Mouse (Mus musculus) cerebral cortex, adult 2 months (tissue): ENCODE measurements around the gene Iqgap1.

Experiments used
- WGBS: fragments of 180-500 bp; shearing (Covaris S2); methylation state at CpG from one replicate; pipeline ENCODE4 v1.1.7; 2018; 5-methylcytosine and 5-hydroxymethylcytosine counted together

Iqgap1 gene

DNA sequence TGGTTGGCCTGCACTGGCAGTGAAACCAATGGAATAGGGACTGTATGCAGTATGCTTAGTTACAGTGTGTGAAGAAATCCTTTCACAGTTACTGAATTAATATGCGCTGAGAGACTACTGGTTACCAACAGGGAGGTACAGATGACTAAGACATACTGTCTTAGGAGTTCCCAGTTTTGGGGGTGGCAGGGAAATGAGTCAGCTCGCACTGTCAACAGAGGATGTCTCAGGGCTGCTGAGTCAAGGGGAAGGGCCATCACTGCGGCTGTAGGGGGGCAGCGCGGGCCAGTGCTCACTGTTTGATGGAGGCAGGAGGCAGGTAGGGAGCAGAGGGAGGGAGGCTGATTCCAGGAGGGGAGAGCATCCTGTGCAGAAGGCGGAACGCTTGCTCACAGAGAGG lies 110.5 kb downstream of the Iqgap1 start:
- WGBS = 62% methylated on average over 7 of the region's 7 CpGs

DNA sequence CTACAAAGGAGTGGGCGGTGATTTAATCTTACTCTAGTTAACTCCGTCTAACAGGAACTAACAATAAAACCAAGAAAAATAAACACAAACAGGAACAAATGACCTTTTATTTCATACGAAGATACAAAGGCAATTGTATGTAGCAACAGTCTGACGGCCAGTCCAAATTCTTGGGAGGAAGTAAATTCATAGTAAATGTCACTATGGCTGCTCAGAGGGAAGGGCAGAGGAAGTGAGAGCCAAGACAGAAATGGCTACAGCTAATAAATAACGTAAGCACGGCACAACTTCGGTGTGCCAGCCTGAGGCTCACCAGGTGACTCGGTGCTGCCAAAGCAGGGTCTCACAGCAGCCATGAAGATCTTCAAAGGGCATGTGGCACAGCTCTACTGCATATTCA lies 114.3 kb downstream of the Iqgap1 start:
- 65% methylated on average over 8 of the region's 8 CpGs for WGBS

DNA sequence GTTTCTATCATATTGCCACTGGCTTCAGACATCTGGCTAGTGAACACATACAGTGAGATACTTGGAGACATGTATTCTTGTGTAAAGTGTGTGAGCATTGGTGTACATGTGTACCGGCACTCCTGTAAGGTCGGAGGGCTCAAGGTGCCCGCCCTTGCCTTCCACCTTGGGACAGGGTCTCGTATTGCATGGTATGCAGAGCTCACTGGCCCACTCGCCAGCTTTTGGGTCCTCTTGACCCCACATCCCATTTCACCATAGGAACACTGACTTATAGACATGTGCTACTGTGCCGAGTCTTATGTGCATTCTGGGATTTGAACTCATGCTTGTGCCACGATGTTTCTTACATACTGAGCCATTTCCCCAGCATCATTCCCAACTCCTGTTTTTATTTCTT lies 115.4 kb downstream of the Iqgap1 start:
- 95% methylated on average over 7 of the region's 7 CpGs for WGBS

DNA sequence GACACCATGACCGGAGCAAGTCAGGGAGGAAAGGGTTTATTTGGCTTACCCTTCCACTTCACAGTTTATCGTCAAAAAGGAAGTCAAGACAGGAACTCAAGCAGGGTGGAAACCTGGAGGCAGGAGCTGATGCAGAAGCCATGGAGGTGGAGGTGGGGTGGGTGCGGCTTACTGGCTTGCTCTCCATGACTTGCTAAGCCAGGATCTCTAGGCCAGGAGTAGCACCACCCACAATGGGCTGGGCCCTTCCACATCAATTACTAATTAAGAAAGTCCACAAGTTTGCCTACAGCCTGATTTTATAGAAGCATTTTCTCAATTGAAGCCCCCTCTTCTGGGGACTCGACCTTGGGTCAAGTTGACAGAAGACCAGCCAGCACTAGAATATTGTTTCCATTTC lies 121.7 kb downstream of the Iqgap1 start:
- WGBS = 81% methylated on average over 4 of the region's 4 CpGs

DNA sequence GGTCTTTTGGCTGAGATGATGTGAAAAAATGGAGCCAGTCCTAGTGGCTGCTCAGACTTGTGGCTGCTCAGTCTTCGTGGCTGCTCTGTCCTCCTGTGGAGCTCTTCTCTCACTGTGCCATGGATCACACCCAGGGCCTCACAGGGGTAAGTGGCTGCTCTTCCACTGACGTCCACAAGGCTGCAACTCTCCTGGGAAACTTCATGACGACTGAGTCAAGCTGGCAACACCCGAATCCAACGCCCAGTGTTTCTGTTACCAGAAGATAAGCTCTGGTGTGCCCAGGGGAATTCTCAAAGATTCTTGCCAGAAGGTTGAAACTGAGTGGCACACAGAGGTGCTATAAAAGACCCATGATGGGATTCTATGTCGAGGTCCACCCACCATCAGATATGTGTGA lies 123.3 kb downstream of the Iqgap1 start:
- 77% methylated on average over 6 of the region's 6 CpGs for WGBS

DNA sequence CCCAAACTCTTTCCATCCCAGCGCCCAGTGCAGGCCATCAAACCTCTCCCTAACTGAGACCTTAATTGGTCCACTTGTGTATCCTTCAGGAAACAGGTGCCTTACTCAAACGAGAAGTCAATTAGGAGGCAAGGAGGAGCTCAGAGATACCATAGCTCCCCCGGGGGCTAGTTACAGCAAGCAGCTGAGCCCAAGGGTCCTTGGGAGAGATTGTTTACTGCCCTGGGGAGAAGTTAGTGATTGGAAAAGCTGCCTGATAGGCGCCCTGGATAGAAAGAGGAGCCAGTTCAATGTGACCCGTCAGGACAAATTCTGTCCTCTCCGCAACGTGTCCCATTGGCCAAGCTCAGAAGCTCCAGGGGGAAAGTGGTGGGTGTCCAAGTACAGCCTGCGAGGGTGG lies 126.1 kb downstream of the Iqgap1 start:
- WGBS = 84% methylated on average over 8 of the region's 8 CpGs

DNA sequence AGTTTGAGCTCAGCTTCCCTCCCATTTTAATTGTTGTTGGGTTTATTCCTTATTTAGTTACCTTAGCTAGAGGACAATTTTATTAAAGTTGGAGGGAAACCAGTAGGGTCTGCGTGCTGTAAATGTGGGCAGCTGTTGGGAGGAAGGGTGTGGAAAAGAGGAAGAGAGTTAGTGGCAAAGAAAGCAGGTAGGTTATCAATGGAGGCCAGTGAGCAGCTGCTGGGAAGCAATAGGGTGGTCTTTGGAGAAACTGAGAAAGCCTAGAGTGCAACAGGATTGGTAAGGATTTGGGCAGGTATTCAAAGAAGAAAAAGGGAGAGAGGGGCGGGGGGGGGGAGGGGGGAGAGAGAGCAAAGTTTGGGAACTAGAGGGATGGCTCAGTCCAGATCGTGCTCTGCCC lies 126.8 kb downstream of the Iqgap1 start:
- WGBS = 90% methylated on average over 3 of the region's 3 CpGs

DNA sequence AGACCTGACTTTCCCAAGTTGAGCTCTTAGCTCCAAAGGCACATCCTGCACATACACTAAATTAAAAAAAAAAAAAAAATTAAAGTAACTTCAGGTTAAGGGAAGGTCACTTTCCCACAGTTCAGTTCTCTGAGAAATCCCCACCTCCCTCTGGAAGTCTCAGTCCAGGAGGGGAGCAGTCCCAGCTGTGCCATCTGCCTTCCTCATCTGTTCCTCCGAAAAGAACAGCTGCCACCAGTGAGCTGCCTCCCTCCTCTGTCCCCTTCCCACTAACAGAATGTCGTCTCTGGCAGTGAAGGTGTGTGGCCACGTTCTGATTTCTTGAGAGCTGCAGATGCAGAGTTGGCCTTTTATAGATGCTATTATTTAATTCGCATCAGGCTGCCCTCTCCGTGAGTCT lies 127.9 kb downstream of the Iqgap1 start:
- 69% methylated on average over 5 of the region's 5 CpGs for WGBS

DNA sequence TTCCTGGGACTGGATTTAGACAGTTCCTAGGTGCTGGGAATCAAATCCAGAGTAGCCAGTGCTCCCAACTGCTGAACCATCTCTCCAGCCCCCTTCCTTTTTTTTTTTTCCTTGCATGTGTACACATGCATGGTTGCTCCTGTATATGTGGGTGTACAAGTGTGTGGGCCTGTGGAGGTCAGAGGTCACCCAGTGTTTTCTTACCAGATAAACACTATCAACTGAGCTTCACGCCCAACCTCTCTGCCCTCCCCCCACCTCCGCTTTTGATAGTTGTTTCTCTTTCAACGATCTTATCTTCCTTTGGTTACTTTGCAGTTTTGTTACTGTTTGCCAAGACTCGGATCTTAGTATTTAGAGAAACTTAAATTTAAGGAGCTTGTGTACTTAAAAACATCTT lies 128.9 kb downstream of the Iqgap1 start:
- WGBS = 77% methylated on average over 4 of the region's 4 CpGs

DNA sequence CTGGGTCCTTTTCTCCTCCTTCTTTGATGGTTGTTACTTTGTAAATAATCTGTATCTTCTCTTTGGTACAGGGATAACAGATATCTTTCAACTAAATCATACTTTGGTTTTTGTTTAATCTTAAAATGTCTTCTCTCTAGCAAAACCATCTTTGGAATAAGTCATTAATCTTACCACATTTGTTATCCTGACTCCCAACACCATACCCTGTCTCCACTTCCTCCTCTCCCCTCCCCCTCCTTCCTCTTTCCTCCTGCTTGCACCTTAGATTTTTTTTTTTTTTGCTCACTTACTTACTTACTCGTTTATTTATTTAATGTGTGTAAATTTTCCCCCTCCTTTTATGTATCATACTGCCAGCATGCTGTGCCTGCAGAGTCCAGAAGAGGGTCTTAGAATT lies 129.4 kb downstream of the Iqgap1 start:
- 45% methylated on average over 1 of the region's 1 CpGs for WGBS

DNA sequence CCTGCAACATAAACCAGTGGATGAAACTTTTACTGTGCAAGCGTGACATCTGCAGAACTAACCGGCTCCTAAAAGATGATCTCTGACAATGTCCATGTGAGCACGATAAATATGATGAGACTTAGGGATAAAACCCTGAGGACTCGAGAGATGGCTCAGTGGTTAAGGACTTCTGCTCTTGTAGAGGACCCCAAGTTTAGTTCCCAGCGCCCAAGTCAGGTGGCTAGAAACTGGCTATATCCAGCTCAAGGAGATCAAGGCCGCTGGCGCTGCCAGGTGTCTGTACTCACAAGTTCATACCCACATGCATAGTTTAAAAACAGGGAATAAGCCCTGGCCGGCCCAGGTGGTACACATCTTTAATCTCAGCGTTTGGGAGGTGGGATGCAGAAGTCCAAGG lies 133.3 kb downstream of the Iqgap1 start:
- WGBS = 96% methylated on average over 9 of the region's 9 CpGs

DNA sequence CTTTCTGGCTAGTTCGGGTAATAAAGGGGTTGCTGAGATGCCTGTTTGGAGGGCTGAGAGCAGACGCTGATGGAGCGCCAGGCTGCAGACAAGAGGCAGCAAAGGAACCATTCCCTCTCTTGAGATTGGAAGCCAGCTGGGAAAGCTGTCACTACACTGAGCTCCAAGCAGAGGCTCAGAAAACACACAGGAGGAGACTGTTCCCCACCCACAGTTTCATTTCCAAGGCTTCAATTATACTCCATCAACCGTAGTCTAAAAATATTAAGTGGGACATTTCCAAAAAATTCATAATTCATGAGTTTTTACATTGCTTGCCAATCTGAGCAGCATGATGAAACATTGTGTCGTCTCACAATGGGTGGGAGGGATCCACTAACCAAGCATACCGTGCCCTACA lies 134.6 kb downstream of the Iqgap1 start:
- WGBS = 27% methylated on average over 6 of the region's 6 CpGs

DNA sequence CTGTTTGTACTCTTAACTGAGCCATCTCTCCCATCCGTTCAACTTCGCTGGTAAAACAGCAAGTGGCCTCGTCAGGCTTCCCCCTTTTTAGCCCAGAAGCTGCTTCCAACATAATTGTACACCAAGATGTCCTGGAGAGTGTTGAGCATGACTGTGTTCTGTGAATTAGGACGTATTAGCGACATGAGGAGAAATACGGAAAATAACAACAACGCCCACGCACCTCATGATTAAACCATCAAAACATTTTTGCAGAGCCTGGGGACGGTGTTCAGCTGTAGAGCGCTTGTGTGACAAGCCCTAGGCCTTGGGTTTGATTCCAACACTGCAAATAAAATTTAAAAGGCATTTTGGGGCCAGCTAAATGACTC lies 136.6 kb downstream of the Iqgap1 start:
- 21% methylated on average over 10 of the region's 10 CpGs for WGBS

DNA sequence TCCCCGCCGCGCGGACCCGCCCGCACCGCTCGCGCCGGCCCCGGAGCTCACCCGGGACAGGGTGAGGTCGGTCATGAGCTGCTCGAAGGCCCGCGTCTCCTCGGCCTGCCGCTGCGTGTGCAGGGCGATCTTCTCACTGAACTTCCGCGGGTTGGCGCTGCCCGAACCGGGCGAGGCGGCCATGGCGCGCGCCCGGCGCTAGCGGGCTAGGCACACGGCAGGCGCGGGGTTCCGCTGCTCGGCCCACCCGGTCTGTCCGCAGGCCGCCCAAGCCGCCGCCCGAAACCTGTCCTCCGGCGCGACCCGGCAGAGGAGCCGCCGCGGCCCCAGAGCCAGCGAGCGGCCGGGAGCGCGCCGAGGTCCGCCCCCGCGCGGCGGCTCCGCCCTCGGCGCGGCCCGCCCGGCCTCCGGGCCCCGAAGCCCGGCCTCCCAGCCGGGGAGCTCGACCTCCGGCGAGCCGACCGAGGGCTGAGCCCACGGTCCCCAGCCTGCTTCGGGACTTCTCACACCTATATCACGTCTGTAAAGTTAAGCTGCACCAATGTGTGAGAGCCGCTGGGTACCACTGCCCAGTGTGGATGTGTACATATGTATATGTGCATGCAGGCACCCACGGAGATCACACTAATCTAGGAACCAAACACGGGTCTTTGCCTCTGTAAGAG lies 137.1 kb downstream of the Iqgap1 start, which contains the start of gene Crtc3:
Gene Crtc3 (minus strand): TSS at position 322 of the 665 bp plus-strand sequence.
- under 1% methylated on average over 83 of the region's 83 CpGs for WGBS

DNA sequence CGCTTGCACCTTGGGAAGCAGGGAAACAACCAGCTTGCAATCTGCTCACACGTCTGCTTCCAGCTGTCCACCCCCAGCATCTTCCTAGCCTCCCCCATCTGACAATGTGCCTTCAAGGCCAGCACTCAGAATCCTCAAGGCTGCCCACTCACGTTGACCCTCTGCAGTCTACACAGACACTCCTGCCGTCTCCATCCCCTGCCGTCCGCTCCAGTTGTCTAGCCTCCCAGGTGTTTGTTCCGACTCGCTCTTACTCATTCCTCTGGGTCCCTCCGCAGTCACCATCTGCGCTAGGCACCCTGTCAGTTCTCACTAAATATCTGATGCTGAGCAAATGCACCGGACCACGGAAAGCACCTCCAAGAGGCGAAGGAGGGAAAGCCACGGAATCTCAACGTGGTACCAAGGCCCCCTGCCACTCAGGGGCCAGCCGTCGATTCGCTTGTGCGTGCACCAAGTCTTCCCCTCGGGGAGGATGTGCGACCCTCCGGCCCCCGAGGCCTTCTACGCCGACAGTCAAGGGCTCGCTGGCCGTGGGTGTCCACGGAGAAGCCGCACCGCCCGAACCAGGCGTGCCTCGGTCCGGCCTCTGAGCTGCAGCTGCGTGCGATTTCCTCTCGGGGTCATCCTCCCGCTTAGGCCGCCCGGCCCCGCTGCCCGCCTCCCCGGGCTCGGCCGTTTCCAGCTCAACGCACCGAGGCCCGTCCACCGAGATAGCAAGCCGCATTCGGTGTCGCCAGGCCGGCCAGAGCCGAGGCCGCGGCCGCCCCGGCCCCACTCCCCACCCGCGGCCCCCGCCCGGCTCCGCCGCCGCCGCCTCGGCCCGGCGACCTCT lies 137.8 kb downstream of the Iqgap1 start:
- WGBS = 1% methylated on average over 65 of the region's 69 CpGs

DNA sequence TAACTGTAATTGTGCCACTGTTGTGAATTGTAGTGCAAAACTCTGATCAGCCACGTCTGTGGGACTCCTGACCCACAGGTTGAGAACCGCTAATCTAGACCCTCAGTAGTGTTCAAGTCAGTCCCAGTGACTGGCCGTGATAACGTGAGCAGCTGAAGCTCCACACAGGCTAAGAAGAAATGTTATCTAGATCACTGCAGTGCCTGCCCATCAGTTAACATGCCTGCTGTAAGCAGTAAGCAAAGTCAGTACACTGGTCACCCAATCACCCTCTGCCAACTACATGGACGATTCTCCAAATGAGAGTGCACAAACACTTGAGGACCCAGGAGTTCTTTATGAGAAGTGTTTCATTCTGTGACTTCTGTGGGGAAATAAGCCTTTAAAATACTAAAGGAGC lies 140.1 kb downstream of the Iqgap1 start:
- 69% methylated on average over 5 of the region's 5 CpGs for WGBS

DNA sequence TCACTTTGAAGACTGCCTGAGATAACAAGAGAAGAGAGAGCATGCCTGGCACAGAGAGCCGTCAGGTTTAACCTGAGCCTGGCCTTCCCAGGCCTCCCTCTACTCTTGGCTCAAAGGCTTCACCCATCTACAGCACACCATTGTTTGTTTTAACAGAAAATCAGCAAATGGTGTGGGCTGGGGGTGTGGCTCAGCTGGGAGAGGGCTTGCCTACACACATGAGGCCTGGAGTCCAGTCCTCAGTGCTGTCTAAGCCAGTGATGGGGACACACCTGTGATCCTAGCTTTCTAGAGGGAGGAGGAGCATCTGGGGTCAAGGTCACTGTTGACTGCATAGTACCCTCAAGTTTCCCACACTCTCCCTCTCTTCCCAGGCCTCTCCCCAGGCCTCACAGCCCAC lies 143.1 kb downstream of the Iqgap1 start:
- 92% methylated on average over 1 of the region's 1 CpGs for WGBS

DNA sequence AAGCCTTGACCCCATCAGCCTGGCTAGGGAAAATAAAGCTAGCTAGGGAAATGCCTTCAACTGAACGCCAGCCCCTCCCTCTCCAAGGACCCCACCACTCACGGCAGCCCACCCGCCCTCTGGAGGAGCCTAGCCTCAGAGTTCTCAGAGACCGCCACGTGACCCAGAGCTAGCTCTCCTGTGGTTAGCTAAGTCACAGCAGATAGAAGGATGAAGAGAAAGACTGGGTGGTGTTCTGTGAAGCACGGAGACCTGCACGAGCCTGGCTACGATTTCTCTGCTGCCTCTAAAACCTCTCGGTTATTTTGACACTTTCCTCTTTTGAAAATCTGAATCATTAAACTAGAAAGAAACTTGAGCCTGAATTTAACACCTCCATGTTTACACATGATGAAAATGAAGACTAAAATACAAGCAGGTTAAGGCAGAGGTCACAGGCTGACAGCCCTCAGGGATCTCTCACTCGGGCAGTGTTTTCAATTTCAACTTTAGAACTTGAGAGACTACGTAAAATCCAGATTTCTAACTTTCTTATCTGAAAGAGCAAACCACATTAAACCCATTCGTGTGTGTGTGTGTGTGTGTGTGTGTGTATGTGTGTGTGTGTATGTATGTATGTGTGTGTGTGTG lies 145.4 kb downstream of the Iqgap1 start:
- WGBS = 53% methylated on average over 12 of the region's 12 CpGs

DNA sequence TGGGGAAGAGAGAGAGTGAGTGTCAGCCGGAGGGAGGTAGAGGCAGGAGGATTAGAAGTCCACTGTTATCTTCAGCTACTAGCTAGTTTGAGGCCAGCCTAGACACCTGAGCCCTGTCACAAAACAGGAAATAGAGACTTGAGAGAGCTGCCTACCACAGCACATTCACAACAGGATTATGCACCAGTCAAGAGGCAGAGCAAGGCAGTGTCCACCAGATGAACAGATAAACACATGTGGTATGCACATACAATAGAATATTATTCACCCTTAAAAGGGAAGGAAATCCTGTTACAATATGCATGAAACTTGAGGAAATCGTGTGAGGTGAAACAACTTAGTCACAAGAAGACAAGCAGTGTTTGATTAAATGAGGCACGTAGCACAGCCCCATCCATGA lies 153.5 kb downstream of the Iqgap1 start:
- 61% methylated on average over 3 of the region's 3 CpGs for WGBS

DNA sequence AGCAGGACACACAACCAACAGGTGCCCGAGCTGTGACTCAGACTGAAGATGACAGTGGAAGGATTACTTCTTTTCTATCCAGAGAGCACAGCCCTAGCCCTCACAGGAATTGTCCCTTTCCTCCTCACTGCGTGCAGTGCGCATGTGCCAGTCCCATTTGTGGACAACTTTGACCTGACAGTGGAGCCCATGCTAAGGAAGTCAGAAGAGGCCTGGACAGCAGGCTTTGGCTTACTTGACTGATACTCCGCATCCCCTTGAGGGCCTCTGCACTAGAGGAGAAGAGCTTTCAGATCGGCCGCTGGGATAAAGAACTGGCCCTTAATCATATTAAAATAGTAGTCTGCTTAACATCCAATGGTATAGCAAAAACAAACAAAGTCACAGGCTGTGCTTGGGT lies 154.9 kb downstream of the Iqgap1 start:
- WGBS = 92% methylated on average over 6 of the region's 6 CpGs

DNA sequence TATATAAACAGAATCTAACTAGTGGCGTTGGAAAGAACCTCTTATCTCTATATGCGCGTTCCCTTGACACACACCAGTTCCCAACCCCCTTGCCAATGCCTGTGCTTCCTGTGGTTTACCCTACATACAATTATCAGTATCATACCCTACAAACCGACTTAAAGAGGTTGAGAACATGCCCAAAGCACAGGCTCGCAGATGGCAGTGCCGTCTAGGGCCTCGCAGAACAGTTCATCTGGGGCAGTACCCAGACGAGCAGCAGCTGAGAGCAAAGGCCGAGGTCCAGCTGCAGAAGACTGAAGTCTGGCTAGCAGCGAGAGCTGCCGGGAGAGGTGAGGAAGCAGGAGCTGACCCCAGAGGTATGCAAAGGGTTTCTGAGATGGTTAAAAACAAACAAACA lies 158.6 kb downstream of the Iqgap1 start:
- WGBS = 72% methylated on average over 11 of the region's 11 CpGs

DNA sequence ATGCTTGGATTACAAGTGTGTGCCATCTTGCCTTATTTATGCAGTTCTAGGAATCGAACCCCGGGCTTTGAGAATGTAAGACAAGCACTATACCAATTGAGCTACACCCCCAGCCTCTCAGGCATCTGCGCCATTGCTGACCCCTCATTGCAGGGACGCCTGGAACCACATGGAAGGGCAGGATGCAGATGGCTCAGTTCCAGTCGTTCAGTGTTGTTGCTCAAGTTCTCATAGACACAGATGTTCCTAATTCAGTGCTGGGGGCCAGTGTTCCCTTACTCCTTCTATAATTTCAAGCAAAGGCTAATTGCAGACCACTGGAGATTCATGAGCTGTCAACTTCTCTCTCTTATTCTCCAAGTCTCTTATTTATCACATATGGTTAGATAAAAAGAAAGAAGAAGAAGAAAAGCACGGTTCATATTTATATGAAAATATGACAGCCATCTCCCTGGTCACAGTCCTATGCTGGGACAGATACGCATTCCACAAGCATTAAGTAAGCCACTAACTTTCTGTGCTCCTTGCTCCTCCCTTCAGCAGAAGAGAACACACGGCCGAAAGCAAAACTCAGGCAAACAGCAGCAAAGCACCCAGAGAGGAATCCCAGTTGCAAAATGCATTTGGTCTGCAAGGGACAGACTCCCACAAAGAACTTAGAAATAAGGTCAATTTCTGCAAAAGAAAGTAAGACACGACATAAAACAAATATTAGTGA lies 159.4 kb downstream of the Iqgap1 start:
- WGBS = 75% methylated on average over 10 of the region's 10 CpGs
